ENCODE assay signal across 22 mouse cellular contexts in genomic region chr1:188105516-188105915, GRCm38 (mm10).
DNase-seq lines count a peak whose midpoint lies in the region; TF ChIP-seq lines count a peak whose summit lies in the region.
"Had no signal": no experiment of that assay in that cellular context is flagged by ENCODE, and none has a peak within 500 bp of the region (broad histone marks: within the 10 kb centered on the region; RNA-seq: fewer than 3 reads in every experiment).

No protein-coding gene starts in this region.

- peak overlapping the region; percentile 53 for H3K4me3 ChIP-seq in gastrocnemius, adult 2 months
- H3K4me3 ChIP-seq: embryonic facial prominence, embryonic 13.5 days; embryonic facial prominence, embryonic 15.5 days; erythroblast, embryonic 14.5 days; forebrain, embryonic 10.5 days; forebrain, embryonic 12.5 days had no signal

- intact Hi-C loops in gastrocnemius, adult 2 months (cut with DNase I): no loop called here

- no peak for DNase-seq in gastrocnemius, adult 2 months
- DNase-seq in gastrocnemius, adult 18-20 months (ENCODE audit: low spot score): no peak
- DNase-seq in Muller cell, postnatal 12 days (ENCODE audit: inconsistent ontology term): peak; percentile 58
- peak; percentile 33 for DNase-seq in brain, adult 2 months (ENCODE audit: low read depth, low spot score)
- DNase-seq in skeletal muscle tissue, adult 2 months (ENCODE audit: low read depth, low spot score): peak; percentile 4
- DNase-seq in ovary, adult 18-20 months (ENCODE audit: low spot score): no peak
- no peak for DNase-seq in kidney, adult 11 months
- DNase-seq: adrenal gland, adult 8-10 months; adrenal gland, postnatal 14 days; adrenal gland, postnatal 36 days; cerebellum, adult 11 months; cerebellum, adult 18-20 months; cerebellum, adult 8-10 months; cerebellum, adult 9-11 months; cerebellum, postnatal 14 days; cerebellum, postnatal 36 days; embryo, embryonic 11 days had no signal

- peak overlapping the region; percentile 74 for H3K27ac ChIP-seq in gastrocnemius, adult 2 months
- H3K27ac ChIP-seq: embryonic facial prominence, embryonic 13.5 days; embryonic facial prominence, embryonic 15.5 days; forebrain, embryonic 10.5 days; forebrain, embryonic 12.5 days had no signal

- no peak for TF ChIP-seq CTCF in gastrocnemius, adult 2 months (IDR thresholded peaks at IDR 0.05)

Comparison
In these comparisons a context has a peak if more than half of its experiments do, and no peak if none do; other contexts are left out.
1. DNase-seq: peak in Muller cell, postnatal 12 days (single experiment), brain, adult 2 months (single experiment) and skeletal muscle tissue, adult 2 months (single experiment); none in gastrocnemius, adult 2 months (single experiment), gastrocnemius, adult 18-20 months (single experiment), ovary, adult 18-20 months (single experiment) and kidney, adult 11 months (single experiment).